Mouse (Mus musculus) lung, embryonic 14.5 days (tissue): ENCODE data around the gene Car15. TPM values are rescaled to one million over a fixed set of nuclear protein-coding genes. Genes with fewer than 3 reads are reported as not detected.
A peak's percentile ranks its signal among the peaks of the same experiment; 100 is the strongest.

Experiments used
- ATAC-seq: fragments of 200-750 bp; cut with Nextera tagmentation; 2 replicates; pipeline ENCODE4 v1.8.0; 2017; ENCODE audit warnings: mild to moderate bottlenecking, moderate TSS enrichment, moderate library complexity; ENCODE audit not compliant: insufficient read depth
- DNase-seq: peaks from one replicate; pipeline ENCODE4 v3.0.0-alpha.2; 2015
- H3K27ac ChIP-seq: fragments of 300-500 bp; sonication (generic); 2 replicates; pipeline ENCODE4 v1.5.1; 2014; ENCODE audit warnings: low read depth, mild to moderate bottlenecking, moderate library complexity
- H3K27me3 ChIP-seq: fragments of 300-500 bp; sonication (generic); 2 replicates; pipeline ENCODE4 v1.6.1; 2014; ENCODE audit warnings: low read length, control low read depth; ENCODE audit not compliant: insufficient read depth
- H3K36me3 ChIP-seq: fragments of 300-500 bp; sonication (generic); 2 replicates; pipeline ENCODE4 v1.6.1; 2014; ENCODE audit warnings: control low read depth; ENCODE audit not compliant: insufficient read depth
- H3K4me1 ChIP-seq: fragments of 300-500 bp; sonication (generic); 2 replicates; pipeline ENCODE4 v1.6.1; 2014; ENCODE audit warnings: antibody characterized with exemption, control low read depth; ENCODE audit not compliant: insufficient read depth
- H3K4me2 ChIP-seq: fragments of 300-500 bp; sonication (generic); 2 replicates; pipeline ENCODE4 v1.6.1; 2014; ENCODE audit warnings: mild to moderate bottlenecking
- H3K4me3 ChIP-seq: fragments of 300-500 bp; sonication (generic); 2 replicates; pipeline ENCODE4 v1.5.1; 2014; ENCODE audit warnings: low read depth, low read length
- H3K9ac ChIP-seq: fragments of 300-500 bp; sonication (generic); 2 replicates; pipeline ENCODE4 v1.6.1; 2014
- H3K9me3 ChIP-seq: fragments of 300-500 bp; sonication (generic); 2 replicates; pipeline ENCODE4 v1.6.1; 2016; ENCODE audit warnings: low read depth, low read length, control low read depth
- CTCF ChIP-seq: IDR thresholded peaks from 2 replicates; pipeline ENCODE4 v1.5.1; 2016; ENCODE audit warnings: antibody characterized with exemption, low read depth
- WGBS: fragments of 180-500 bp; shearing (Covaris S2); extraction: QIAGEN DNeasy Blood & Tissue Kit; methylation state at CpG from one replicate; pipeline ENCODE4 v1.1.7; 2014; 5-methylcytosine and 5-hydroxymethylcytosine counted together
- polyA plus RNA-seq: library from polyadenylated mRNA; unstranded; fragments of >200 nt; fragmentation: Nextera tagmentation; extraction: Ambion mirVana; gene quantifications from 2 replicates; pipeline ENCODE4 v1.2.1, GENCODE M21; 2014

Gene Car15
- polyA plus RNA-seq, 1 experiment from 2014 or later, result 2.7 TPM

- Histone ChIP-seq H3K27ac (peak overlapping the region; percentile 97), H3K4me1 (peaks cover 12% of the 10 kb centered on the region; the same call in 1 of the 2 replicates), H3K4me2 (peak overlapping the region; percentile 82), H3K9me3 (no peaks in the 10 kb centered on the region), H3K9ac (peak overlapping the region; percentile 93), H3K36me3 (peaks cover 29% of the 10 kb centered on the region), H3K4me3 (peak overlapping the region; percentile 79), H3K27me3 (peaks cover 9% of the 10 kb centered on the region; the same call in 1 of the 2 replicates)
- no peak for DNase-seq
- no peak for ATAC-seq
- no peak for TF ChIP-seq CTCF
Observed at GRCm38 (mm10) chr16:17796519-17796918, 41.6 kb downstream of the Car15 start.

- Histone ChIP-seq H3K9me3 (no peaks in the 10 kb centered on the region), H3K36me3 (peaks cover 38% of the 10 kb centered on the region), H3K4me1 (peaks cover 12% of the 10 kb centered on the region; the same call in 1 of the 2 replicates), H3K27ac (no peak overlapping the region), H3K4me3 (no peak overlapping the region), H3K27me3 (0 out of 2 replicates have a peak, but pooled peaks cover 5% of the 10 kb centered on the region), H3K9ac (no peak overlapping the region; the same call in 1 of the 2 replicates), H3K4me2 (no peak overlapping the region; the same call in 1 of the 2 replicates)
- ATAC-seq (no peak), DNase-seq (no peak)
- TF ChIP-seq CTCF, result peak; percentile 19; the same call in 1 of the 2 replicates
- WGBS, result 57% methylated on average over 5 of the region's 5 CpGs
Observed at GRCm38 (mm10) chr16:17795643-17796042, 42.5 kb downstream of the Car15 start.

GRCm38 (mm10) chr16:17794047-17794446, 44.1 kb downstream of the Car15 start:
- Histone ChIP-seq H3K4me1 (peaks cover 9% of the 10 kb centered on the region; the same call in 1 of the 2 replicates), H3K4me2 (no peak overlapping the region), H3K9ac (no peak overlapping the region), H3K27ac (no peak overlapping the region), H3K4me3 (no peak overlapping the region), H3K27me3 (0 out of 2 replicates have a peak, but pooled peaks cover 5% of the 10 kb centered on the region), H3K36me3 (peaks cover 49% of the 10 kb centered on the region), H3K9me3 (no peaks in the 10 kb centered on the region)
- ATAC-seq, result no peak
- DNase-seq, result no peak
- WGBS, result 86% methylated on average over 4 of the region's 4 CpGs
- TF ChIP-seq CTCF, result no peak

- no peaks in the 10 kb centered on the region for H3K27me3 ChIP-seq
- 66% methylated on average over 3 of the region's 3 CpGs for WGBS
- no peak for TF ChIP-seq CTCF
- H3K9me3 ChIP-seq, result no peaks in the 10 kb centered on the region
- no peak overlapping the region for H3K4me2 ChIP-seq
- no peak overlapping the region for H3K27ac ChIP-seq
- H3K4me3 ChIP-seq, result no peak overlapping the region
- peaks cover 9% of the 10 kb centered on the region; the same call in 1 of the 2 replicates for H3K4me1 ChIP-seq
- DNase-seq, result no peak
- no peak for ATAC-seq
- H3K9ac ChIP-seq, result no peak overlapping the region
- peaks cover 60% of the 10 kb centered on the region for H3K36me3 ChIP-seq
Observed at GRCm38 (mm10) chr16:17792728-17793127, 45.4 kb downstream of the Car15 start.

GRCm38 (mm10) chr16:17785337-17785736, 52.8 kb downstream of the Car15 start:
- Histone ChIP-seq H3K4me2 (no peak overlapping the region), H3K4me1 (no peaks in the 10 kb centered on the region), H3K9me3 (no peaks in the 10 kb centered on the region), H3K9ac (no peak overlapping the region), H3K36me3 (peaks cover 82% of the 10 kb centered on the region), H3K27ac (no peak overlapping the region), H3K4me3 (no peak overlapping the region), H3K27me3 (no peaks in the 10 kb centered on the region)
- ATAC-seq (peak; percentile 56), DNase-seq (peak; percentile 59)
- TF ChIP-seq CTCF, result peak; percentile 64
- 56% methylated on average over 3 of the region's 3 CpGs for WGBS

Other genes starting within 250 kb of the Car15 start
- 45.4 and 45.7 TPM in 2 replicates for gene Smpd4, start 219.0 kb downstream of the Car15 start, polyA plus RNA-seq
- 5.3 and 5.4 TPM in 2 replicates for gene Ccdc74a, start 191.9 kb downstream of the Car15 start, polyA plus RNA-seq
- gene Med15, start 105.5 kb downstream of the Car15 start, polyA plus RNA-seq, result 40.8 and 46.0 TPM in 2 replicates
- gene Klhl22, start 78.7 kb downstream of the Car15 start, polyA plus RNA-seq, result 67.0 and 70.7 TPM in 2 replicates
- 32.7 and 36.3 TPM in 2 replicates for gene Scarf2, start 41.1 kb downstream of the Car15 start, polyA plus RNA-seq
- gene B830017H08Rik, start 5.2 kb downstream of the Car15 start, polyA plus RNA-seq, result 0.18 TPM in 1 of 2 replicates, not detected in the other
- 0.29 and 0.55 TPM in 2 replicates for gene Gm20518, start 53.3 kb upstream of the Car15 start, polyA plus RNA-seq
- 0.07 and 0.09 TPM in 2 replicates for gene Tssk1, start 55.9 kb upstream of the Car15 start, polyA plus RNA-seq
- 94.6 and 105 TPM in 2 replicates for gene Dgcr2, start 60.2 kb upstream of the Car15 start, polyA plus RNA-seq
- not detected in 2 replicates for gene Tssk2, start 60.3 kb upstream of the Car15 start, polyA plus RNA-seq
- 32.5 and 37.3 TPM in 2 replicates for gene Ess2, start 73.0 kb upstream of the Car15 start, polyA plus RNA-seq
- 0.21 TPM in 1 of 2 replicates, not detected in the other for gene Gsc2, start 76.7 kb upstream of the Car15 start, polyA plus RNA-seq
- gene Slc25a1, start 89.9 kb upstream of the Car15 start, polyA plus RNA-seq, result 59.0 and 66.6 TPM in 2 replicates
- gene Vpreb2, start 142.1 kb upstream of the Car15 start, polyA plus RNA-seq, result not detected in 2 replicates
- 93.8 and 97.3 TPM in 2 replicates for gene Dgcr6, start 214.5 kb upstream of the Car15 start, polyA plus RNA-seq